31 mouse cellular contexts compared by ENCODE assay signal in genomic region chr1:90901681-90902208, GRCm38 (mm10). TPM values are rescaled to one million over a fixed set of nuclear protein-coding genes. Genes with fewer than 3 reads are reported as not detected.
"Had no signal": no experiment of that assay in that cellular context is flagged by ENCODE, and none has a peak within 500 bp of the region (broad histone marks: within the 10 kb centered on the region; RNA-seq: fewer than 3 reads in every experiment).

No protein-coding gene starts in this region.

- H3K36me3 ChIP-seq: liver, embryonic 13.5 days; midbrain, embryonic 12.5 days; neural tube, embryonic 13.5 days had no signal

- H3K4me3 ChIP-seq: left cerebral cortex, adult 2 months; liver, embryonic 13.5 days; midbrain, embryonic 12.5 days; myocyte; neural tube, embryonic 13.5 days had no signal

- H3K4me2 ChIP-seq: liver, embryonic 13.5 days; midbrain, embryonic 12.5 days; neural tube, embryonic 13.5 days had no signal

- ATAC-seq: midbrain, embryonic 16.5 days had no signal

- H3K9ac ChIP-seq: liver, embryonic 13.5 days; midbrain, embryonic 12.5 days; neural tube, embryonic 13.5 days had no signal

- H3K27me3 ChIP-seq: liver, embryonic 13.5 days; neural tube, embryonic 13.5 days had no signal

- DNase-seq: kidney, postnatal 10 days; kidney, postnatal 36 days; layer of hippocampus, postnatal 36 days; liver, embryonic 13.5 days; lung, adult 2 months; lung, postnatal 14 days; thymus, adult 18-20 months; thymus, postnatal 36 days had no signal

- H3K27ac ChIP-seq: left cerebral cortex, adult 2 months; liver, embryonic 13.5 days; midbrain, embryonic 12.5 days; neural tube, embryonic 13.5 days had no signal

- H3K4me1 ChIP-seq: liver, embryonic 13.5 days; midbrain, embryonic 12.5 days had no signal

- H3K9me3 ChIP-seq: liver, embryonic 13.5 days; midbrain, embryonic 12.5 days; neural tube, embryonic 13.5 days had no signal

RNA-seq across cellular contexts. Expression of gene Mlph, which starts 13.1 kb away (rescaled TPM):
- total RNA-seq: megakaryocyte-erythroid progenitor cell, adult 5-6 weeks; monocyte, adult 5-6 weeks; neutrophil, adult 5-6 weeks had no signal

RNA-seq across cellular contexts. Expression of gene Prlh, which starts 51.2 kb away (rescaled TPM):
- total RNA-seq: layer of hippocampus, adult 8-10 months; layer of hippocampus, postnatal 10 days; layer of hippocampus, postnatal 36 days; left cerebral cortex, adult 2 months; left cerebral cortex, postnatal 10 days; left cerebral cortex, postnatal 36 days; liver, adult 2 months; megakaryocyte progenitor cell, adult 5-6 weeks; megakaryocyte-erythroid progenitor cell, adult 5-6 weeks; monocyte, adult 5-6 weeks; neutrophil, adult 5-6 weeks had no signal
- polyA plus RNA-seq: limb, embryonic 11.5 days; limb, embryonic 14.5 days; liver, adult 2 months; liver, embryonic 16.5 days; lung, adult 2 months; lung, embryonic 16.5 days; midbrain, embryonic 12.5 days; midbrain, embryonic 16.5 days; myocyte; neural tube, embryonic 13.5 days; small intestine, adult 2 months; spleen, adult 2 months; stomach, embryonic 16.5 days; testis, adult 2 months; urinary bladder, adult 2 months had no signal

RNA-seq across cellular contexts. Expression of gene Col6a3, which starts 58.0 kb away (rescaled TPM):
- total RNA-seq: megakaryocyte progenitor cell, adult 5-6 weeks; megakaryocyte-erythroid progenitor cell, adult 5-6 weeks; monocyte, adult 5-6 weeks; neutrophil, adult 5-6 weeks had no signal
